Mouse (Mus musculus): ENCODE results near the gene Efcc1.

Efcc1 gene

DNA sequence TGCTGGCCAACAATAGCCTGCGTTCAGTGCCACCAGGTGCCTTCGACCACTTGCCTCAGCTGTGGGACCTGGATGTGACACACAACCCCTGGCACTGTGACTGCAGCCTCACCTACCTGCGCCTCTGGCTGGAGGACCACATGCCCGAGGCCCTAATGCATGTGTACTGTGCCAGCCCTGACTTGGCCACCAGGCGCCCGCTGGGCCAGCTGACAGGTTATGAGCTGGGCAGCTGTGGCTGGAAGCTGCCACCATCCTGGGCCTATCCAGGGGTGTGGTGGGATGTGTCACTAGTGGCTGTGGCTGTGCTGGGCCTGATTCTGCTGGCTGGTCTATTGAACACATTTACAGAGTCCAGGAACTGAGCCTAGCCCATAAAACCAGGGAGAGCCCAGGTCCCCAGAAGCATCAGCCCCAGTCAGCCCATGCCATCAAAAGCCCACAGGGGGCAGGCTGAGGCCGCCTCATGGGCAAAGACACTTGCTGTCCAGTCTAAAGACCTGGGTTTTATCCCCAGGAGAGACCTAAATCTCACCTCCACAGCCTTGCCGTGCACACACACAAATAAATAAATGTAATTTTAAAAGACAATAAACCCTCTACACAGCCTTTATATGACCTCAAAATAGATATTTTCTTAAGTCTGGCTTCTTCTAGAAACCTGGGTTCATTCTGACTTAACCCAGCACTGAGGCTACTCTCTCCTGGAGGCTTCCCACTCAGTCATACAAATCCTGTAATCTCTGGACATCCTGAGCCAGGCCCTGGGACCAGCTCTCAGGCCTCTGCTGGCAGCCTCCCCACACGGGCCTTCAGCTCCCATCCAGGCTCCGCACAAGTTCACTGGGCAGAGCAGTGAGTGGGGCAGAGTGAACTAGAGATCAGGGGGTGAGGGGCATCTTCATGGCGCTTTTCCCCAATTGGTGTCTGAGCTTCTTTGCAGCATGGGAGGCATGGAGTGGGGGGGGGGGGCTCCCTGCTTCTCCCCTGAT lies 48.8 kb downstream of the Efcc1 start:
- DNase-seq (ENCODE audit: low spot score), result no peak

DNA sequence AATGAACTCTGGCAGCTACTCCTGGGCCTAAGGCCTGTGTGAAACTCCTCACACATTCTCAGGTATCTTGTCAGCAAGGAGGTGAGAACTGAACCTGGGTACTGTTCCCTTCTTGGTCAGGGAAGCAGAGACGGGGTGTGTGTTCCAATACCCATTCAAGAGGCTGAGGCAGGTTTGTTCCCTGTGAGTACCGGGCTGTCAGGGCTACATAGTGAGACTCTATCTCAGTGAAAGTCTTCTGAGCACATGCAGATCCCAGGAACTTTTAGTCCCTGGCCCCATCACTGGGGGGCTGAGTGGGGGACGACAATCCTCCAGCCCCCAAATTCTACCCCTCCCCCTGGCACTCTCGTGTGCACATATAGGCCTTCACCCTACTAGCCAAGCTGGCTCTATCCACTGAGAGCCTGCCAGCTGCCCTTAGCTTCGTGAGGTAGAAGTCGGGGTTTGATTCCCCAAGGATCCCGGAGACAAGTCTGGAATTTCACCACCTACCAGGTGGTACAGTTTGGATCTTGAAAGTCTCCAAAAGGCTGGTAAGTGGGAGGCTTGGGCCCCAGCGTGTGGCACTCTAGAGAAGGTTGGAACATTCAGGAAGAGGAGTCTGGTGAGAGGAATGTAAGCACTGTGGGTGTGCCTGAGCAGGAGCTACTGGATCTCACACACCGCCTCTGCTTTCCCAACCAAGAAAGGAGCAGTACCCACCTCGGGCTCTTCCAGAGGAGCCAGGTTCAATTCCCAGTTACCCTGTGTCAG lies 50.1 kb downstream of the Efcc1 start:
- no peak for DNase-seq (ENCODE audit: low spot score)

DNA sequence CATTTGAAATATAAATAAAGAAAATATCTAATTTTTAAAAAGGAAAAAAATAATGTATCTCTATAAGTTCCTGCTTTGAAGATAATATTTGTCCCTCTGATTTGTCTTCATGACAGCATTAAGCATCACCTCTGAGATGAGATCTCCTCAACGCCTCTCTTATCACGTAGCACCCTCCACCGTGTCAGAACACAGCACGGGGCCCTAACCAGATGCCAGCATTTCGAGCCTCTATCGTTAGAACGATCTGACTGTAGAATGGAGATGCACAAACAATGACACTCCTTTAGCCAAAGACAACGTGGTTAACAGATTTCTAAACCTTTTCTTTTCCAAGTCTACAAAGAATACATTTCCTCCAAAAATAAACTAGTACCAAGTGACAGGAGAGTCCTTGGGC lies 53.4 kb downstream of the Efcc1 start:
- DNase-seq (ENCODE audit: low spot score), result no peak

DNA sequence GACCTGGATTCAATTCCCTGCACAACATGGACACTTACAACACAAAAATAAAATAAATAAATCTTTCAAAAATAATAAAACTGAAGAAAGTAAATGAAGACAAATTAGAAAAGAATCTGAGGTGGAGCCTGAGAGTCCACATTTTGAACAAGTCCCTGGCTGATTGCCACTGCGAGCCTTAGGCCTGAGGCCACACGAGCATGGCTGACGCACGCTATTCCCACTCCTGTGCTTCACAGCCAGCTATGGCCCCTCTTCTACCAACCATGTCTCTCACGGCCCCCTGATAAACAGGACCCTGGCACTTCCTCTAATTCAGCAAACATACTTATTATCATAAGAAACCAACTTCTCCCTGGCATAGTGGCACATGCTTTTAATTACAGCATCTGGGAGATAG lies 56.0 kb downstream of the Efcc1 start:
- DNase-seq (ENCODE audit: low spot score), result no peak

DNA sequence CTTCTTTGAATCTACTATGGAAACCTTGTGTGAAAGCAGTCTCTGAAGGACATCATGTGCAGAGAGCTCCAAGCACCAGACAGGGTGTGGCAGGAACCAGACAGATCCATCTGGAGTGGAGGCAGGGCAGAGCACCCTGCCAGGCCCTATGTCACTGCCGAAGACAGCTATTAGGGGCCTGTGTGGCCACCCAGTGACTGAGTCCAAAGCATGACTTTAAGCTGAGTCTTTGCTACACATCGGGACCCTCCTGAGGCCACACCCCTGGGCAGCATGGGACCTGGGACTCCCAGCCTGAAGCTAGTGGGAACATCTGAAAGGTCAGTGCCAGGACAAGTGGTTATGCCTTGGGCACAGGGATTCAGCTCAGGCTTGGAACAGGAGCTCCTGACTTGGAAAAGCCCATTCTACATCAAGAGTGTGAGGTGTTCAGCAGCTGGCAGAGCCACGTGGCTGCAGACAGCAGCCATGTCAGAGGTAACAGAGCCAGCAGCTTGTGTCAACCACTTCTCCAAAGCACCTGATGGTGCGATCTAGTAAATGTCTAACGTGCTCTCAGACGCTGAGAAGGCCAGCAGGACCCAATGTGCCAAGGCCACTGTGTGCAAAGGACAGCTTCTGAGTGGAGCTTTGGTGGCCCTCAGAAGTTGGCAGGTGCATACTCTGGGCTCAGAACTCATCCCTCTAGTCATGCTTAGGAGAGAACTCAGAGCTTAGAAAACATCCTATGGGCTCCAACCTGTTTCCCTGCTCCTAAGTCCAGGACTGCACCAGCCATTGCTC lies 56.6 kb downstream of the Efcc1 start:
- DNase-seq (ENCODE audit: low spot score), result no peak

DNA sequence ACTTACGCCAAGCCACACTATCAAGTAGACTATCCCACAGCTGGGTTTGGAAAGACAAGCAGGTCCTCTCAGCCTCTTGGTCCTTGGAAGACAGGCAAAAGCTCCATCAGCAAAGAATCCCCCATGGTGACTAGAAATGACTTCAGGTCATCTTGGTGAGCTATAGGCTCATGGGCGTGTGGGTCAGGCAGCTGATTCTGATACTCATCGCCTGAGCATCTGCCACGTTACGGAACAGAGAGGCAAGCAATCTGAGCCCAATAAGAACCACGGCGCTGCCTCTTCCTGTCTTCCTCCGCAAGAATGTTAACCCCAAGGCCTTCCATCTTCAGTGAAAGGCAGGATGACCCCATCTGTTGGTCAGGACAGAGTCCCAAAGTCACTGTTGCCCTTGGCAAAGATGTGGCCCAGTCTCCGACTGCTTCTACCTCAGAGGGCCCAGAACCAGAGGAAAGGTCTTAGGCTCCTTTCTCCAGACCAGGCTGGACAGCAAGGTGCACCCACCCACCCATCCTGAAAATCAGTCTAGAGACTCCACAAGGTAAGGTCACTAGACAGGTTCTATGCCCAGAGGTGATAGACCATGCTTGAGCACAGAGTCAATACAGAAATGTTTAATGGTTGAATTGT lies 57.7 kb downstream of the Efcc1 start:
- no peak for DNase-seq (ENCODE audit: low spot score)

DNA sequence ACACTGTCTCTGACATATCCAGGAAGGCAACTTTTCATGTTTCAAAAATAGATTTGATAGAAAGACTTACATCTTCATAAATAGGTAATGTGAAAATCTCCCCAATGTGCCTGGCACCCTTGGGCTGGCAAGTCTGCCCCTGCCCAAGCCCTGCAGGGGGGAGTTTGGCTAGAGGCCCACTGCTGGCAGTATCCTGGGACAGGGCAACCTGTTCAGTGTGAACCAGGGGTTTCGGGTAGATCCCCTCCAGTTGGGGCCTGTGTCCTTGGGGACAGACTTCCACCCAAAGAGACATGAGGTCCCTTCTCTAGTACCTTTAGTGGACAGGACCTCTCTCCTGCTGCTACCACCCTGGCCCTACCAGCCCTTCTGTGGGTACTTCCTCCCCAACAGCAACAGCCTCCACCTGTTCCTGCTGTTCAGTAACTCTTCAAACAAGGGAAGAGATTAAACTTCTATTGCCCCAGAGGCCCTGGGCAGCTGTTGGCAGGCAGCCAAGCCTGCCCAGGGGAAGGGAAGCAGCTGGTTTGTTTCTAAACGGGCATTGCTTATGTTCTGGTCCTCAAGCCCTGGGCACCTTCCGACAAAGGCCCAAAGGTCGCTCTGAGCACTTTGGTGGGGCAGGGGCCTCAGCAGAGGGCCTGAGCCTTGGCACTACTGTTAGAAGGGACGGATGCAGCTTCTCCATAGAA lies 58.4 kb downstream of the Efcc1 start:
- DNase-seq (ENCODE audit: low spot score), result no peak

DNA sequence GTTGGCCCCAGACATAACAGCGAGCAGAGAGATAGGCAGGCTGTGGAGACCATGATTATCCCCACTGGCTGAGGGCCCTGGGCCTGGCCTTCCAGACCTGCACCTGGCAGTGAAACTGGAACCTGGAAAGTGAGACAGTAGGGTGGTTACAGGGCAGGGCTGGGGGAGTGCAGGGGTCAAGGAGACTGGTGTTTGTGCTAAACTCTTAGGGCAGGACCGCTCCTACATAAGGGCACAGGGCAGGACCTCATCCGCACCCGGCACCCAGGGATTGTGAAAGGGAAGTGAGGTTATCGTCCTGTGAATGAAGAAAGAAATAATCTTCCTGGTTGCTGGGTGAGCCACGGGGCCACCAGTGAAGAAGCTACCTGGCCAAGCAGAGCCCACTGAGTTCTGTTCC lies 59.1 kb downstream of the Efcc1 start:
- DNase-seq (ENCODE audit: low spot score), result no peak

DNA sequence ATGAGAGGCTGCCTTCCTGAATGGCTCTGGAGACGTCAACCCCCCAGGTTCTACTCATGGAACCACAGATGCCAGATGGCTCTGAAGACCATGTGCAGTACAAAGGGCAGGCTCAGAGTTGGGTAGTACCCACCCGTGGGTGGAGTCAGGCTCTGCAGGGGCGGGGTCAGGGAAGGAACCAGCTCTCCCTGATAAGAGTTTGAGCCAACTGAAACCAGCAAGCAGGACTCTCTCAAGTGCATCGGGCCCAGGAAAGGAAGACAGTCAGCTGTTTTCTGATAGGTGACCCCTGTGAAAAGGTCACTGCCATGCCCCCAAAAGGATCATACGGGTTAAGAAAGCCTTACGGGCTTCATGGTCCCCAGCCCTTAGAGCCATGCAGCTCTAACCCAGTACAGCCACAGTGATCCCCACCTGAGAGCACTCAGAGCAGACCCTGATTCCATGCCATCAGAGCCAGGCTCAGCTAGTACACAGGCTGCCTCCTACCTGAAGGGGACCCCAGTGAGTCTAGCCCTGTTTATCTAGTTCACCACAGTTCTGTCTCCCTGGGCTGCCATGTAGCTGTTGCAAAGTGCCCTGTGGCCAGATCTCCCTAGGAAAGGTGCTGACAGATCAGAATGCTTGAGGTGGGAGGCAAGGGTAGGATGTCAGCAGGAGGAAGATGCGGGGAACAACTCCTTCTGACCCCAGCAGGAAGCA lies 60.3 kb downstream of the Efcc1 start:
- DNase-seq (ENCODE audit: low spot score), result peak; percentile 83

DNA sequence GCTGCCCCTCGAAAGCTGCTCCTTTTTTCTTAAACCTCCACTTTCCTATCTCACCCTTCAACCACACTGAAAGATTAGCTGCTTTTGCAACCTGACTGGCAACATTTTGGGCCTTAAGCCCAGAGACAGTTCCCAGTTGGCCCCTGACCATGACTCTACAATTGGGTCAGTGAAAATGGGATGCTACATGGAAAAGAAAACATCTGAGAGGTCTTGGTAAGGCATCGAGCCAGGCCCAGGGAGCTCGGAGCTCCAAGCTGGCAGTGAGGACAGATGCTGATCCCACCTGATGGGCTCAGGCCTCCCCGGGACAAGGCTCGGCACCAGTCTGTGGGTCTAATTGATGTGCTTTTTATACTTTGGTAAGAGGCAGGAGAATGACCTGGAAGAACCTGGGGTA lies 61.2 kb downstream of the Efcc1 start:
- DNase-seq (ENCODE audit: low spot score), result no peak

DNA sequence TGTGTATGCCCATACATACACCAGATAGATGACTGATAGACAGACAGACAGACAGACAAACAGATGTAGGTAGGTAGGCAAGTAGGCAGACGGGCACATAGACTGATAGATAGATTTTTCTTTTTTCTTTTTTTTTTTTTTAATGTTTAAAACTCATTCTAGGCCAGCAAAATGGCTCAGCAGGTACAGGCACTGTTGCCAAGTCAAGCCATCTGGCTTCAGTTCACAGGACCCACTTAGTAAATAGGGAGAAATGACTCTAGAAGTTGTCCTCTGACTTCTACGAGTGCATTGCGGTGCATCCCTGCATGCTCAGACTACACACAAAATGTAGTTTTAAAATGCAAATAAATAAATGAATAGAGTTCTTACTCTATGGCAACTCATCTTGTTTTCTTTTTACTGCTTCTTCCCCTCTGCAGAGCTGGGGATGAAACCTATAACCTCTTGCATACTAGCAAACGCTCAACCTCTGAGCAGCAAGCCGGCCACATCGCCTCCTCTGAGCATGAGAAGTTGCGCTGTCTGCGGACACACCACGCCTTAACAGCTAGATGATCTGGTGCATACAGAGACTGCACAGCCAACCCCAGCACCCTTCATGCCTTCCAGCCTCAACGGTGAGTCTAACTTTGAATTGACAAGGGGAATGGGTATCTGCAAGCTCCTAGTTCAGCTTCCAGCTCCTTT lies 63.3 kb downstream of the Efcc1 start:
- DNase-seq (ENCODE audit: low spot score), result no peak

DNA sequence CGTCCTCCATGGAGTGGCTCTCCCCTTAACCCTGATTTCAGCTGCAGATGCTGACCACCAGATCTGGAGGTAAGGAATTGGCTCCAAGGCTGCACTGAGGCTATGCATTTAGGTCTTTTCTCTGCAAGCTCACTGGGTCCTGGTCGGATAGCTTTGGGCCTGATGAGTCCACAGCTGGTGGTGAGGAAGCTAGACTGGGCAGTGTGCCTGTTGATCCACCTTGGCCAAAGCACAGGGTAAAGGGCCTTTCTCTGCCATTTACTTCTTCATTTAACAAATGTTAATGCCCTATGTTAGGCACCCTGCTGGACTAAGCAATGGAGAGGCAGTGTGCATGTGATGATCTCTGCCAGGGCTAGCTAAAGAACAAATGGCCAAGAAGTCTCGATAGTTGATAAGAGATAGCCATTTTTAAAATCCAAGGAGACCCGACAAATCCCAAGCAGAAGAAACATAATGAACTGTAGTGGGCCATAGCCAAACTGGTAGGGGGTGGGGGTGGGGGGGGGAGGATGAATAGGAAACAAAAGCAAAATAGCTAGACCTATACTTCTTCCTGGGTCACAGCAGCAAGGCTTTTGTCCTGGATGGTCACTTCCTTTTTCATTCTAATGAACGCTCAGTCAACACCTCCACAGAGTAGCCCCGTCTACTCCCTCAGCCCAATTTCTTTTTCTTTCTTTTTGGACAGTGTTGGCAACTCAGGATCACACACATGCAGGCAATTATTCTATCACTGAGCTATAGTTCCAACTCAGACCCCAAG lies 64.9 kb downstream of the Efcc1 start:
- DNase-seq (ENCODE audit: low spot score), result no peak

DNA sequence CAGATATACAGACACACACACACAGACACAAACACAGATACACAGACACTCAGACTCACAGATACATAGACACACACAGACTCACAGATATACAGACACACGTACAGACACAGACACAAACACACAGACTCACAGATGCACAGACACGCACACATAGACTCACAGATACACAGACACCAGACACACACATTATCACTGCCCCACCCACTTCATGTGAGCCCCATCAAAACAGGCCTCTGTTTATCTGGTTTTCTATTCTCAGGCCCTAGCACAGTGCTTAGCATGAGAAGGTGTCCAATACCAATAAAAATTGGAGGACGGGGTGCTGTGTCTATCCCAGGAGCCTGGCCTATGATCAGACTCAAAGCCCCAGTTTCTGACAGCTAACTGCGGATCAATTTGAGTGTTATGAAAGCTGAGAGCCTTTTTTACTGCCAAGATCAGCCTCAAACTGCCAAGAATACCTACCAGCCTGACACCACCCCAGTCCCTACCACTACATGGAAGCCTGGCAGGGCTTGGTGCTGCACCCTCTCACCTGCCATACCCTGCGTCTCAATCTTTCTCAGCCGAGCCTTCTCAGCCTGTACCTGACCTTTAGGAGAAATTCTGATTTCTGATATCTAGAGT lies 65.7 kb downstream of the Efcc1 start:
- no peak for DNase-seq (ENCODE audit: low spot score)

DNA sequence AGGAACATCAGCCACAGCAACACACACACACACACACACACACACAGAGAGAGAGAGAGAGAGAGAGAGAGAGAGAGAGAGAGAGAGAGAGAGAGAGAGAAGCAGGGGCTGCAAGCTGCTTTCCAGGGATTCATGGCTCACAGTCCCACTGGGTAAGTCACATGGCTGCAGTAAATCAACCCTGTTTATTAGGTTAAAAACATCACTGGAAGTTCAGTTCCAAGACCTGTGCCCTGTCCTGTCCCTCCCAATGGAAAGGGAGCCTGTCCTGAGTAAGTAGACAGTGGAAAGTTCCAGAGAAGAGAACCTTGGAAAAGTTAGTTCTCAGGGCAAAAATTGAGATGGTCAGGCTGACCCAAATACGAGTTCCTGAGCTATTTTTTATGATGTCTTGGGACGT lies 66.7 kb downstream of the Efcc1 start:
- no peak for DNase-seq (ENCODE audit: low spot score)

DNA sequence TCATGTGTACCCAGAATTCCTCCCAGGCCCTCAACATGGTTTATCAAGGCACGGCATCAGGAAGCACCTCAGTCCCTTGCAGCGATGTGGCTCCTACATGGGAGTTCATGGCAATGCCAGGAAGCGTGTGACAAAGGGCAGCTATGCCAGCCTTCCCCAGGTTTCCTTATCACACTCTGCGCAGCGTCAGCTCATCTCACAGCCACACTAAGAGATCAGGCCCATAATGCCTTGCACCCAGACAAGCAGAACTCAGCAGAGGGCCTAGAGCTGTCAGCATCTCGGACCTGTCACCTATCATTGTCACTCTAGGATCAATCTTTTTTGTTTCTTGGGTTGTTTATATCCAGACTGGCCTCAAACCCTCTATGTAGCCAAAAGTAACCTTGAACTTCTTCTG lies 68.9 kb downstream of the Efcc1 start:
- no peak for DNase-seq (ENCODE audit: low spot score)

DNA sequence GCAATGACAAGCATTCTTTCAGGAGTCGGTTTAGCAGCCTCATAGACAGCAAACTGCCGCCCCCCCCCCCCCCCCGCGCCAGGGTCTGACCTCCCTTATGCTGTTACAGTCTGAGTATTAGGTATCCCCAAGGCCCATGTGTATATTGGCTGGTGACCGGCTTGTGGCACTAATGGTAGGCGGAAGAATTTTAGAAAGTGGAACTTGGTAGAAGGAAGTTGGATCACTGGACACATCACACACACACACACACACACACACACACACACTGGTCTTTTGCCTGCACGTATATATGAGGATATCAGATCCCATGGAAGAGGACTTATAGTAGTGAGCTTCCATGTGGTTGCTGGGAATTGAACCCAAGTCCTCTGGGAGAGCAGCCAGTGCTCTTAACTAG lies 71.8 kb downstream of the Efcc1 start:
- DNase-seq (ENCODE audit: low spot score), result no peak

DNA sequence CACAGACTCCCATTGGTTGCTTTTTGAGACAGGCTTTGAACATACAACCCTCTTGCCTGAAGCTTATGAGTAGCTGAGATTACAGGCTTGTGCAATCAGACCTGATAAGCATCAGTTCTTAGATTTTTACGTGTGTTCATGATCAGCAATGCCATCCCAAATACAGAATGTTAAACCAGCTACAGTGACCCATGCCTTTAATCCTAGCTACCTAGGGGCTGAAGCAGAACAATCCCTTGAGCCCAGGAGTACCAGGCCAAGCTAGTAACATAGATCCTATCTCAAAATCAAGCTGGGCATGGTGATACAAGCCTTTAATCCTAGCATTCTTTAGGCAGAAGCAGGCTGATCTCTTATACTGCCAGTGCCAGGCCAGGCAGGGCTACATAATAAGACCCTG lies 73.4 kb downstream of the Efcc1 start:
- DNase-seq (ENCODE audit: low spot score), result no peak

DNA sequence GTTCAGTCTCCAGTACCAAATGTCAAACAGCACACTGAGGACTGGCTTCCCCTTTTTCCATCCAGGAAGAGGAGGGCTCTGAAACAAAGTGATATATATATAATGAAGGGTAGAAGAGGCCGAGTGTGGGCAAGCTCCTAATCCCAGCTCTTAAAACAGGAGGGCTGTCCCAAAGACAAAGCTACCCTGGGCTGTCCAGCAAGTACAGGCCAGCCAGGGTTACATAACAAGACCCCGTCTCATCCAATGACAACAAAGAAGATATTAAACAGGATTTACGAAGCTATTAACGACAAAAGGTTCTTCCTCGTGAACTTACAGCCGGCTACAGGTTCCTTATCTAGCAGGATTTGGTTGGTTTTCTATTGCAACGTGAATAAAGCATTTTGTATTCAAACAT lies 74.2 kb downstream of the Efcc1 start:
- DNase-seq (ENCODE audit: low spot score), result no peak

DNA sequence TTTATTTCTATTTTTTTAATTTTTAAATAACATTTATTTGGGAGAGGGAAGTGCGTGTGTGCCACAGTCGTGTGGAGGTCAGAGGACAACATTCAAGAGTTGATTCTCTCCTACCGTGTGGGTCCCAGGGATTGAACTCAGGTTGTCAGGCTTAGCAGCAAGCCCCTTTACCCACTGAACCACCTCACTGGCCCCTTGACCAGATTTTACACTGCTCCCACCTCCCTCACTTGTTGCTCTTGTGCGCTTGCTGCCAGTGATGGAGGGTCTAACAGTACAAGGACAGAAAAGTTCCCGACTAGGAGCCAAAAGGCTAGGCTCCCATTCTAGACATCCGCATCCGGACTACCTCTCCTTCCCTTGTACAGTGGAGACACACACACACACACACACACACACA lies 74.8 kb downstream of the Efcc1 start:
- DNase-seq (ENCODE audit: low spot score), result no peak
